Mouse (Mus musculus): ENCODE results near the gene Rbbp6. TPM values are rescaled to one million over a fixed set of nuclear protein-coding genes. Genes with fewer than 3 reads are reported as not detected.

The Rbbp6 gene
- total RNA-seq, 2 experiments from 2014 or later, result 22.9 to 23.4 TPM

- DNase-seq, result peak; percentile 23
- intact Hi-C loops (cut with DNase I; ENCODE audit: low total_unique reads), result no loop called here
These were observed 65.3 kb downstream of the Rbbp6 start for GRCm38 (mm10) chr7:123030709-123031181.

- no peak for DNase-seq
- intact Hi-C loops (cut with DNase I; ENCODE audit: low total_unique reads), result no loop called here
These were observed 65.8 kb downstream of the Rbbp6 start for GRCm38 (mm10) chr7:123031211-123031743.

DNA sequence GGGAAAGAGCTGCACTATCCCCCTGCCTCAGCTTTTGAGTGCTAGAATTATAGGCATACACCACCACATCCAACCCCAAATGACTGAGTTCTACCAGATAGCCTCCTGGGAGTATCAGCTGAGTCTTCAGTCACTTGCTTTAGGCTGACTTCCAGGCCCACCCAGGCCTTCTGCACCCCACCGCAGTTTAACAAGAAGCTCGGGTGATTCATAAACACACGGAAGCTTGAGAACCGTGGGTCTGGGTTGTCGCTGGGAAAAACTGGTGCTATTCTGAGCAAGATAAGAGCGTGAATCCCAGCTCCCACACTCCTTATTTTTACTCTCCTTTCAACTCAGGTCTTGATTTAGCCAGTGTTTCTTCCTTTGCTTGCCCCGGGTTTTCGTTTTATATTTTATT lies 69.8 kb downstream of the Rbbp6 start:
- intact Hi-C loops (cut with DNase I; ENCODE audit: low total_unique reads), result no loop called here

GRCm38 (mm10) chr7:123039302-123039701 lies 73.8 kb downstream of the Rbbp6 start:
- no peak for DNase-seq
- intact Hi-C loops (cut with DNase I; ENCODE audit: low total_unique reads), result no loop called here

More for the DNA sequence above, 69.8 kb downstream of the Rbbp6 start:
- no peak for DNase-seq

GRCm38 (mm10) chr7:123045146-123045545 lies 79.7 kb downstream of the Rbbp6 start:
- no peak for DNase-seq
- intact Hi-C loops (cut with DNase I; ENCODE audit: low total_unique reads), result no loop called here

DNA sequence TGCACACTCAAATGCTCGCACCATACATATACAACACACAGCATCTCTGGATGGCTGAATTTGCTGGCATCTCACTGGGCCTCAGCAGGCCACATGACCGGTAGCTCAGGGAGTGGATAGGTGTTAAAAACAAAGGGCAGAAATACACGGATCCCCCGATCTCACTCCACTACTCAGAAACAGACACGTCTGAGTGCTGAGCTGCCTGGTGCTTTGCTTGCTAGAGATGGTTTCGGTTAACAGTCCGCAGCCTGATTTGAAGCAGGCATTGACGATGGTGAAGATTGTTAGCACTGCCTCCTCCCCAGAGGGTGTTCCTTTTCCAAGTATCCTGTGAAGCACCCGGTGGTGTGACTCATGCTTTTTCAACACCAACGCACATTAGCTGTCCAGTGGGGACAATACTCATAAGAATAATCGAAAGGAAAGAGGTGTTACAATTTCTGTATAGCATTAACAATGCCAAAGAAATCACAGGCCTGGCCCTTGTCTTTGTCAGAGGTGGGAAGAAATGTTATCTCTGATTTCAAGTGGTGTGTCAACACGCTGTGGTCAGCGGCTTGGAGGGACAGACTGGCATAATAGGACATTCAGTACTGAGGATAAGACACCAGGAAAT lies 81.1 kb downstream of the Rbbp6 start:
- no peak for DNase-seq
- intact Hi-C loops (cut with DNase I; ENCODE audit: low total_unique reads), result no loop called here

Other genes starting within 250 kb of the Rbbp6 start
- gene Tnrc6a, start 158.2 kb downstream of the Rbbp6 start, total RNA-seq (2021), result 10 to 100 TPM; 20.1 to 20.7 TPM
- gene Slc5a11, start 249.1 kb downstream of the Rbbp6 start, total RNA-seq (2021), result not detected

Data from gastrocnemius, postnatal 14 days (tissue).